Mouse (Mus musculus) right cerebral cortex, postnatal 25 days (tissue): ENCODE measurements around the gene Tcf3.

Experiments
- DNase-seq: peaks from one replicate; pipeline ENCODE4 v3.0.0; 2022

Tcf3 gene

GRCm38 (mm10) chr10:80436276-80436675 lies 2.8 kb upstream of the Tcf3 start:
- DNase-seq, result no peak

GRCm38 (mm10) chr10:80435764-80436163 lies 2.3 kb upstream of the Tcf3 start:
- no peak for DNase-seq

- DNase-seq, result no peak
These were observed 1.4 kb upstream of the Tcf3 start for GRCm38 (mm10) chr10:80434823-80435222.

GRCm38 (mm10) chr10:80434233-80434592 lies 766 bp upstream of the Tcf3 start:
- no peak for DNase-seq

DNA sequence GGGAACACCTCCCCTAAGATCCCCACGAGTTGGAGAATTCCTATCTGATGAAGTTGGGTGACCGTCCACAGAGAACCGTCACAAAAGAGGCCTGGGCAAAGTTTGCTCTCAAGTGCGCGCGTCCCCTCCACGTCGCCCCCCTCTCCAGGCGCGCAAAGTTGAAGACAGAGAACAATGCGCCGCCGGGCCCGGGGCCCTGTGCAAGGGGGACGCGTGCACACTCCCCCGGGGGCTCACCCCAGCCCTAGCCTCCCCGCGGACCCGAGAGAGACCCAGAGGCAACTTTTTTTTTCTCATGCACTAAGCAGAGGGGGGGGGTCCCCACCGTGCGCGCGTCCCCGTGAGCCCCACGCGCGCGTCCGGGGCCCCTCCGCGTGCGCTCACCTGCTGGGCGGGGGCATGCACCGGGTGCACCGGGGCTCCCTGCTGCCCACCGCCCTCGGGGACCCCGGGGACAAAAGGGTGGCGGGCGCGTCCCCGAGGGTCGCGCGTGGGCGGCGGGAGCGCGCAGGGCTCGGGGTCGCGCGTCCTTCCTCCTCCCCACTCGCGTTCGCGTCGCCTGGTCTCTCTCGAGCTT lies 423 bp downstream of the Tcf3 start:
- no peak for DNase-seq

- no peak for DNase-seq
These were observed 1.1 kb downstream of the Tcf3 start for GRCm38 (mm10) chr10:80432387-80432785.

DNA sequence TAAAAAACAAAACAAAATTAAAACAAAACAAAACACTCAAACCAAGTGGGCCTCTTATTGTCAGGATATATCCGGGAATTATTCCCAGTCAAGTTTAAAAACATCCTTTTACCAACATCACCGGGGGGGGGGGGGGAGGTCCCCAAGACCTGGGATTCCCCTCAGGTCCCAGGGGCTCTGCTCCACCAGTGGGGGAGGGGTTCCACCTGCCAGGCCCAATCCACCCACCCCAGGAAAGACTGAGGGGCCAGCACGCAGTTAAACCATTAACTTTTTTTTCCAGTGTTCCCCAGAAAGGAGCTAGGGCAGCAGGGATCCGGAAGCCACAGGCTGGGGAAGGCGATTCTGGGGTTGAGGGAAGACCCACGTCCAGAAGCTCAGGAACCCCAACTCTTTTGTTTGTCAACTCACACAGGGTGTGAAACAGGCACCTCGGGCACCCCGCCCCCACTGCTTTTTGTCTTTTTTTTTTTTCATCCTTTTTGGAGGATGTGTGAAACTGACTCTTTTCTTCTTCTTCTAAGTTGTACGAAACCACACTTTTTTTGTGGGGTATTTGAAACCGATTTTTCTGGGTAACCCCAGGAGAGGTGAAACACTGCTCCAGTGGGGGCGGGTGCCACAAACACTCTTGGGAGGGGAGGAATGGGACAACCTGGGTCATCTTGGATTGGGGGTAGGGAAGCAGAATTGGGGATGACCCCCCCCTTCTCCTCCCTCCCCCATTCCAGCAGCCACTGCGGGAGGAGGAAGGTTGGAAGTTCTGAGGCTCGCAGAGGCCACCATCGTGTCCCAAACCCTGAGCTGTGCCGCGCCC lies 1.7 kb downstream of the Tcf3 start:
- no peak for DNase-seq

DNA sequence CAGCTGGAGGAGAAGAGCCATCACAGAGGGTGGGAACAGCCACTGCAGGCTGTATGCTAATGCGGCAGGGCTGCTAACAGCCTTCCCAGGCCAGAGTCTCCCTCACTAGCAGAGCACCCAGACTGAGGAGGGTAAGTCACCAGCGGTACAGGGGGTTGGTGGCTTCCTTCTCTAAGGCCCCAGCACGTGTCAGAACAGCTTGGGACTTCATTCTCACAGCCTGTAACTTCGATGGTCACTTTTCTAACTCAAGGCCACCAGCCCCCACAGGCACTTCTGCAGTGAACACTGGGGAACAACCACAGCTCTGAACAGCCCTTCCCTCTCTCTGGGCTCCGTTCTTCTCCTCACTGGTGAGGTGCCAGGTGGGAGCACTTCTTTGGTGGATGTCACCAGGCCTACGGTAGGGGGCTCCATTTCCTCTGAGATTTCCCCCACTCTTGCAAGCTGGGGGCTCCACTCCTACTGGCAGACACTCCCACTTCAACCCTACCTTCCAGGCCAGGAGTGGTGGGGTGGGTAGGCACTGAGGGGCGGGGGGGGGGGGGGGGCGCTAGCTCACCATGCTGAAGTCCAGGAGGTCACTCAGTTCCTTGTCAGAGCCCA lies 3.0 kb downstream of the Tcf3 start:
- DNase-seq, result no peak

DNA sequence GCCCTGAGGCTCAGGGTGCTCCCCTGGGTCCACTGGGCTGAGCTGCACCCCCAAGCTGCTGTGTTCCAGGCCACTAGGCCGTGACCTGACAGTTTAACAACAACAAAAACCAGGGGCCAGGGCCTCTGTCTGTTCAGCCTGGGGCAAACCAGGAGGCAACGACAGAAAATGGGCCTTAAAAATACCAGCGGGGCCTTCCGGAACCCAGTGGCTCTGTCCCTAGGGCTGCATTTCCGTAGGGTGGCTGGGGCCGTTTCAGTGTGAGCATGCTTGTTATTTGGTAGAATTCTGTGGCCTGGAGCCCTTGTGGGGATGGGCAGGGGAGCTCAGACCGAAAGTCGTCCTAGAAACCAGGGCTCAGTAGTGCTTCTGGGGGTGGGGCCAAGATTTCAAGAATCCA lies 3.6 kb downstream of the Tcf3 start:
- no peak for DNase-seq

- DNase-seq, result no peak
These were observed 8.4 kb downstream of the Tcf3 start for GRCm38 (mm10) chr10:80425041-80425440.

- DNase-seq, result no peak
These were observed 9.9 kb downstream of the Tcf3 start for GRCm38 (mm10) chr10:80423562-80423961.

- no peak for DNase-seq
These were observed 11.6 kb downstream of the Tcf3 start for GRCm38 (mm10) chr10:80421651-80422472.

- no peak for DNase-seq
These were observed 12.2 kb downstream of the Tcf3 start for GRCm38 (mm10) chr10:80421208-80421607.

DNA sequence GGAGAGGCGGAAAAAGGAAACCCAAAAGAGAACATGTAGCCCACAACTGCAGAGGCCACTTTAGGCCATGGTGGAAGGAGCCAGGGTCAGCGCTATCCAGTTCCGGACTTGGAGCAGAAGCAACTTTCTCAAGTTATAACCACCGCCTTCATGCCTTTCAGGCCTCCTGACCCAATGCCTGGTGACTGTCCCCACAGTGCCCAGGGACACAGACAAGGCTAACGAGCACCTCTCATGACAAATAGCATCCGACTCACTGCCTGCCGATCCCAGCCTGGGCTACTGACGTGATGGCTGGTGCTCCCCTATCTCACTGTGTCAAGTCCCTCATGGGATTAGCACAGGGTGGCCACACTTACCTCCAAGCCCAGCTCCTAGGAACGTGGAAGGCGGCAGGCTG lies 12.7 kb downstream of the Tcf3 start:
- no peak for DNase-seq

DNA sequence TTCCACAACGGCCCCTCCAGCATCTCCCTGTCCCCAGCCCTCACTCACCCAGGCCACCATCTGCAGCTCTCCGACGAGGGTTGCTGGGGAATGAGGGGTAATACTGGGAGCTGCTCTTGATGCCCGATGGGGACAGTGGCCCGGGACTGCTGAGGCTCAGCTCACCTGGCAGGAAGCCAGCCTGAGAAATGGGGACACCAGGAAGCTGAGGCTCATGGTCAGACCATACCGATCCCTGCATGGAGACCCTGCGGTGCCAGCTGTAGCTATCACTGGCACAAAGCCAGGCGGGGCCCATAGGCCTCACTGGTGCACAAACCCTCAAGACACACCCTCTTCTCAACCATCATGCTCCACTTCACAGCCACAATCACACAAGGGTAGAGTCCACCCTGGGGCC lies 14.0 kb downstream of the Tcf3 start:
- DNase-seq, result no peak

- no peak for DNase-seq
These were observed 15.1 kb downstream of the Tcf3 start for GRCm38 (mm10) chr10:80418311-80418710.

DNA sequence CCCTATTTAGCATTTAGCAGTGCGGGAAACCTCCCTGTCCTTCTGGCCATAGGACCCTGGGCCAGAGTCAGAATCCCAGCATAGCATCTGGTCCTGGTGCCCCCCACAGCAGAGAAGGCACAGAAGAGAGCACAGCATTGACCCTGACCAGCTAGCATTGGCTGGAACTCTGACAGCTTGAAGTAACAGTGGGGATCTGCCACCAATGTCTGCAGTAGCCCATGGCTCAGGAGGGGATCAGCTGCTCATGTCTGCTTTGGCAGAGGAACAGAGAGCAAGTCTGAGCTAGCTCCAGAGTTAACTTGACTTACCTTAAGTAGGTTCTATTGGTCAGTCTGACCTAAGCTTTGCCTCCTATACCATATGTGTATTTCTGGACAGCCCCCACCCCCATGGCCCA lies 15.6 kb downstream of the Tcf3 start:
- no peak for DNase-seq

GRCm38 (mm10) chr10:80417371-80417770 lies 16.1 kb downstream of the Tcf3 start:
- no peak for DNase-seq

DNA sequence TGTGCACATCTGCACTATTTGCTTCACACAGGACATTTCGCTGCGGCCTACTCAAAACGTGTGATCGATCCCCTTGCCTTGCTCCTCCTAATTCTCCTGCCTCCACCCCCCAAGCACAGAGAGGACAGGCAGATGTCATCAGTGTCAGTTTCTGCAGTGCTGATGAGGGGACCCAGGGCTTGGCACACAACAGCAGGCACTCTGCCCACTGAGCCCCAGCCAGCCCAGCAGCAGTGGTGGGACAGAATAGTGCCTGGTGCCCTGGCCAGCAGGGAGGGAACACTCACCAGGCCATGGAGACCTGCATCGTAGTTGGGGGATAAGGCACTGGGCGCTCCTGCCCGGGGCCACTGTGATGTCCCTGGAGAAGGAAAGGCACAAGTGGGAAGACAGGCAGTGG lies 17.9 kb downstream of the Tcf3 start:
- no peak for DNase-seq

DNA sequence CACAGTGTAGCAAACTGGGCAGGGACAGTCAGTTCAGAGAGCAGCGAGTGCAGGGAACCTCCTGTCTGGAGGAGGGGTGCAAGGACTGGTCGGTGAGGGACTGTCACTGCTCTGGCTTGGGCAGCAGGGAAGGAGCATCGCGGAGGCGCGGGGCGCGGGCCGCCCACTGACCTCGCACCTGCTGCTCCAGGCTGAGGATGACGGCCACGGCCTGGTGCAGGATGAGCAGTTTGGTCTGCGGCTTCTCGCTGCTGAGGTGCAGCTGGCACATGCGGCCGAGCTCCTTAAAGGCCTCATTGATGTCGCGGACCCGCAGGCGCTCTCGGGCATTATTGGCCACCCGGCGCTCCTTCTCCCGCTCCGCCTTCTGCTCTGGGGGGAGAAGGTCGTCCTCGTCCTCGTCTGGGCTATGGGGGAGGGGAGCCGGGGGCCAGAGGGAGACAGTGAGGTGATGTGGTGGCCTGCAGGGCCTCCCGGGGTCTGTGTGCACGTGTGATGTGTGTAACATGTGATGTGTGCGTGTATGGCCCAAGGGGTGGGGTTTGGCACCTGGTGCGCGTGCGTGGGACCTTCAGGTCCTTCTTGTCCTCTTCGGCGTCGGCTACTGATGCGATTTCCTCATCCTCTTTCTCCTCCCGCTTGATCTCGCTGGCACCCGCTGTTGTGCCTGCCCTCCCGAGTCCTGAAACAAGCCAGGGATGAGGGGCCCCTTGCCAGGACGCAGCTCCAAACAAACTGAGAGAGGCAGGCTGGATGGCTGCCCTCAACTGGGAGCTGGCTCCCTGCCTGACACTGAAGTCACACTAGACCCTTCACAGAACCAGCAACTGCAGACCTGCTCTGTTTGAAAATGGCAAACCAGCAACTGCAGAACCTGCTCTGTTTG lies 20.5 kb downstream of the Tcf3 start:
- DNase-seq, result peak; percentile 44

GRCm38 (mm10) chr10:80407924-80408323 lies 25.5 kb downstream of the Tcf3 start:
- DNase-seq, result no peak

DNA sequence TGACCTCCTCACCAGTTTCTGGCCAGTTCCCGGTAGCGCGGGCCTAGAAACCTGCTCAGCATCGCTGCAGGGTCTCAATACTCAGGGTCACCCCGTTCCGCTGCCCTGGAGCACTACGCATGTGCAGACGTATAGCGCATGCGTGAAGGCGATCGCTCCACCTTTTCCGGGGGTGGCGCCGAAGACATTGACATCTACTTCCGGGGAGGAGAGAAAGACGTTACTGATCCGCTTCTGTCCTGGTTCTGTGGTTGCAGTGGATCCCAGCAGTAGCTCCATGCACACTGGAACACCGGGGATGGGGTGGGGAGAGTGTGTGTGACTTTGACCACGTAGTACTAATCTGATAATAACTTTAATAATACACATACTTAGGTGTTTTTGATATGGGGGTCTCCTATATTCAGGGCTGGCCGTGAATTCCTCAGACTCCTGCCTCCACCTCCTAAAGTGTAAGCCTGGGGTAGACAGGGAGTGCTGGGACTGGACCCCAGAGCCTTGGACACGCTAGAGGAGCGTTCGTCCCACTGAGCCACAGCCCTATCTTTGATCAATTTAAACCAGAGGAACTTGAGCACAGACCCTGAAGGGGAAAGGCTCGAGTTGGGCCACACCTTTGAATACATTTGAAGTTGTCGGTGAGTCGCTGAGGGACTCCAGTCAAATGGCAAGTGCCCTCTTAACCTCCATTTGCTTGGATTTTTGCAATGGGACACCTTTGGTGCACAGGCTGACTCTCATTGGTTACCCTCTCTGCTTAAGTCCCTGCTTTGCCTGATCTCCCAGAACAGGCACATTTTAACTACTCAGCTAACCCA lies 26.6 kb downstream of the Tcf3 start, which contains the start of gene Uqcr11:
Gene Uqcr11 (minus strand): TSS at position 147 of the 818 bp plus-strand sequence.
- peak; percentile 91 for DNase-seq
